Mouse (Mus musculus) CD8-positive naive resting alpha-beta T cell, adult 57 days (primary cell): ENCODE data around the gene Rabggtb. TPM values are rescaled to one million over a fixed set of nuclear protein-coding genes. Genes with fewer than 3 reads are reported as not detected.

ENCODE experiments used
- total RNA-seq: library from RNA; stranded (reverse); gene quantifications from one replicate; pipeline ENCODE4 v1.2.4, GENCODE M21; 2023

The Rabggtb gene
- 127 TPM for total RNA-seq

DNA sequence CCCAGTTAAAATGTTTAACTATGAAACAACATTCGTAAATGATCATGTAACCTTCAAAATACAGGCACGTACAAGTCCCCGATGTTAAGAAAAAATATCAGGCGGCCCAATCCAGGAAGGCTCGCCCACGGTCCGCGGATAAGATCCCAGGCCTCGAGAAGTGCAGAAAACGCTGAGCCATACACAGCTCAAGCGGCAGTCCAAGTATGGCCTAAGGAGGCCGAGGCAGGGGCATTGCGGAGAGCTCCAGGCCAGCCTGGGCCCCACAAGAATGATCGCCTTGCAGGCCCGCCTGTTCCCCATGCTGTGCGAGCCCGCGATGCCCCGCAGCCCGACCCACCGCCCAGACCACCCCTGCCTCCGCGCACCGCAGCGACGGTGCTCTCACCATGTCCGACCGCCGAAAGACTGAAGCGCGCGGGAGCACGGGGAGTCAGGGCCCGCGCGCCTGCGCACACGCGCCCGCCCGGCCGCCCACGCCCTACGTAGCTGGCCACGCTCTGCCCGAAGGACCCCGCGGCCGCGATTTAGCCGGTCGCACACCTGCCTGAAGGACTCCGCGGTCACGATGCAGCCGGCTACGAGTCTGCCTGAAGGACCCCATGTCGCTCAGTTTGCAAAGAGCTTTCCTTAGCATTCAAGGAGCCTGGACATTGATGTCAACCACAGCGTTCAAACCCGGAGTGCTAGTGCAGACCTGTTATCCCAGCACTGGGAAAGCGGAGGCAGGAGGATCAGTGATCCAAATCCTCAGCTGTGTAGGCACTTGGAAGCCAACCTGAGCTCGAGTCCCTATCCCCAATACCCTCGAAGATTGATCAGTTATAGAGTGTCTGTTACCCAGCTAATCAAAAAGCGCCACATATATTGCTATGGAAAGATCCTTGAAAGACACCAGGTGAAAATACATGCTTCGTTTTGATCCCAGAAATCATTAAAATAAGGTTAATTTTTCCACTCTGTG, at the start of gene Rabggtb:
TSS of gene Rabggtb (minus strand) at position 464 of the 964 bp plus-strand sequence.

DNA sequence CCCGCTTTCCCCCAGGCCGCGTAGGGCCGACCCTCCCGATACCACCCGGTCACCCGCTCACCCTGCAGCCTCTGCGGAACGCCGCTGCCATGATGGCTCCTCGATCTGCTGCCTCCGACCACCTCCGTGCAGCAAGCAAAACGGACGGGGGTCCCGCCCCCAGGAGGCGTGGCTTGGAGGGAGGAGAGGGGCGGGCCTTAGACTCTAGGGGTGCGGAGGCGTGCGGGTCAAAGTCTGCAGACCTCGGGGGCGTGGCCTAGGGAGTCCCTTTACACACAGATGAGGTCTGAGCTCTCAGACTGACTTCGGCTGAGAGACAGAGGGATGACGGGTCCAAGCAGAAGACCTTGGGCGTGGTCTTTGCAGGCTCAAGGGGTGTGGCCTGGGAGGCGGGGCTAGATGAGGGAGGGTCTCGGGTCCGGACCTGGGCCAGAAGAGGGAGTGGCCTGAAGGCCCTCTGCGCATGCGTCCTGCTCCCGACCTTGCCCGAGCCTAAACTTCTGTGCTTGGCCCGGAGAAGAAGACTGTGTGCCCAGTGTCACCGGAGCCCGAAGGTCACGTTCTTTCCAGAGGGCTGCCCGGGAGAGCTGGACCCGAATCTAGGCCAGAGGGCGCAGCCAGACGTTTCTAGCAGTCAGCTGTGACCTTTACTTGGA, 31.7 kb upstream of the Rabggtb start, which contains the start of gene Acadm:
TSS of gene Acadm (minus strand) at position 298 of the 656 bp plus-strand sequence.

GRCm38 (mm10) chr3:153906136-153906871, 6.5 kb downstream of the Rabggtb start, which contains the start of gene Msh4:
Msh4 (minus strand) TSS chr3:153906138.

Other genes starting within 250 kb of the Rabggtb start
- gene St6galnac3, start 187.8 kb downstream of the Rabggtb start, total RNA-seq, result 2.9 TPM
- not detected for gene Asb17, start 68.8 kb downstream of the Rabggtb start, total RNA-seq
- gene Msh4, start 6.9 kb downstream of the Rabggtb start, total RNA-seq, result 0.15 TPM
- gene Acadm, start 31.6 kb upstream of the Rabggtb start, total RNA-seq, result 62.9 TPM
- not detected for gene Slc44a5, start 60.4 kb upstream of the Rabggtb start, total RNA-seq